Comparison of ENCODE assay signal across 14 mouse cellular contexts in genomic region chr6:101263544-101263943, GRCm38 (mm10).
A peak's percentile ranks its signal among the peaks of the same experiment; 100 is the strongest.
DNase-seq lines count a peak whose midpoint lies in the region; ATAC-seq lines count a peak whose summit lies in the region.
"Had no signal": no experiment of that assay in that cellular context is flagged by ENCODE, and none has a peak within 500 bp of the region (broad histone marks: within the 10 kb centered on the region; RNA-seq: fewer than 3 reads in every experiment).

No protein-coding gene starts in this region.

- no peak overlapping the region for H3K4me3 ChIP-seq in forebrain, embryonic 13.5 days
- no peak overlapping the region for H3K4me3 ChIP-seq in forebrain, embryonic 16.5 days (replicated peaks; ENCODE audit: low read length)
- no peak overlapping the region for H3K4me3 ChIP-seq in forebrain, embryonic 14.5 days (ENCODE audit: low read depth, low read length)
- H3K4me3 ChIP-seq: embryonic facial prominence, embryonic 13.5 days; kidney, embryonic 15.5 days; liver, embryonic 12.5 days had no signal

- peak; percentile 23; the same call in 1 of the 2 replicates for ATAC-seq in forebrain, embryonic 13.5 days
- ATAC-seq in forebrain, embryonic 16.5 days, result no peak; the same call in 1 of the 2 replicates
- peak; percentile 13; the same call in 1 of the 2 replicates for ATAC-seq in forebrain, embryonic 14.5 days
- ATAC-seq: liver, embryonic 12.5 days had no signal

- H3K27ac ChIP-seq in forebrain, embryonic 13.5 days, result no peak overlapping the region
- no peak overlapping the region for H3K27ac ChIP-seq in forebrain, embryonic 16.5 days (ENCODE audit: low read length)
- H3K27ac ChIP-seq in forebrain, embryonic 14.5 days (ENCODE audit: low read depth, low read length), result no peak overlapping the region
- H3K27ac ChIP-seq: kidney, embryonic 15.5 days; liver, embryonic 12.5 days; stomach, postnatal 0 days had no signal

- no peak overlapping the region for H3K9ac ChIP-seq in forebrain, embryonic 13.5 days
- no peak overlapping the region for H3K9ac ChIP-seq in forebrain, embryonic 16.5 days (replicated peaks; ENCODE audit: low read depth, low read length)
- H3K9ac ChIP-seq in forebrain, embryonic 14.5 days (ENCODE audit: low read length), result no peak overlapping the region
- H3K9ac ChIP-seq: embryonic facial prominence, embryonic 13.5 days; kidney, embryonic 15.5 days; liver, embryonic 12.5 days had no signal

- H3K36me3 ChIP-seq in forebrain, embryonic 13.5 days (ENCODE audit: poor library complexity, severe bottlenecking), result no peaks in the 10 kb centered on the region
- H3K36me3 ChIP-seq in forebrain, embryonic 16.5 days (ENCODE audit: control insufficient read depth, insufficient read depth), result no peaks in the 10 kb centered on the region
- no peaks in the 10 kb centered on the region for H3K36me3 ChIP-seq in forebrain, embryonic 14.5 days (ENCODE audit: control insufficient read depth, insufficient read depth, low read length)
- H3K36me3 ChIP-seq: embryonic facial prominence, embryonic 13.5 days; kidney, embryonic 15.5 days; liver, embryonic 12.5 days had no signal

- peak; percentile 46 for DNase-seq in forebrain, embryonic 14.5 days (ENCODE audit: low spot score)
- DNase-seq in mesoderm, embryonic 11.5 days (ENCODE audit: low read depth, low spot score), result peak; percentile 81
- DNase-seq in retina, embryonic 14.5 days (ENCODE audit: low spot score), result peak; percentile 51
- DNase-seq in thymus, postnatal 0 days (ENCODE audit: low spot score), result no peak
- DNase-seq in heart, postnatal 4 days, result no peak
- DNase-seq in cerebellum, postnatal 4 days (ENCODE audit: low spot score in 2 of 2), result no peak
- DNase-seq: gastrocnemius, postnatal 36 days; lung, postnatal 36 days had no signal

- H3K27me3 ChIP-seq in forebrain, embryonic 13.5 days, result peaks cover 21% of the 10 kb centered on the region
- H3K27me3 ChIP-seq in forebrain, embryonic 16.5 days (replicated peaks; ENCODE audit: control insufficient read depth, insufficient read depth, low read length), result 0 out of 2 replicates have a peak, but pooled peaks cover 2% of the 10 kb centered on the region
- no peaks in the 10 kb centered on the region for H3K27me3 ChIP-seq in forebrain, embryonic 14.5 days (replicated peaks; ENCODE audit: control insufficient read depth, insufficient read depth, low read length)
- H3K27me3 ChIP-seq: embryonic facial prominence, embryonic 13.5 days; liver, embryonic 12.5 days had no signal

- H3K4me2 ChIP-seq in forebrain, embryonic 13.5 days, result no peak overlapping the region
- H3K4me2 ChIP-seq in forebrain, embryonic 16.5 days (ENCODE audit: low read length), result no peak overlapping the region
- H3K4me2 ChIP-seq in forebrain, embryonic 14.5 days (ENCODE audit: low read length), result no peak overlapping the region
- H3K4me2 ChIP-seq: embryonic facial prominence, embryonic 13.5 days; kidney, embryonic 15.5 days; liver, embryonic 12.5 days had no signal

- H3K9me3 ChIP-seq in forebrain, embryonic 13.5 days (replicated peaks), result no peaks in the 10 kb centered on the region
- no peaks in the 10 kb centered on the region for H3K9me3 ChIP-seq in forebrain, embryonic 16.5 days (ENCODE audit: control insufficient read depth, low read length)
- no peaks in the 10 kb centered on the region for H3K9me3 ChIP-seq in forebrain, embryonic 14.5 days (replicated peaks; ENCODE audit: control insufficient read depth, low read length)
- H3K9me3 ChIP-seq: embryonic facial prominence, embryonic 13.5 days; kidney, embryonic 15.5 days; liver, embryonic 12.5 days had no signal

- H3K4me1 ChIP-seq in forebrain, embryonic 13.5 days, result peaks cover 22% of the 10 kb centered on the region
- H3K4me1 ChIP-seq in forebrain, embryonic 16.5 days (replicated peaks; ENCODE audit: control insufficient read depth, insufficient read depth, low read length), result peaks cover 19% of the 10 kb centered on the region
- peaks cover 15% of the 10 kb centered on the region for H3K4me1 ChIP-seq in forebrain, embryonic 14.5 days (ENCODE audit: control insufficient read depth, insufficient read depth, low read length)
- H3K4me1 ChIP-seq: liver, embryonic 12.5 days had no signal

- 2% methylated on average over 4 of the region's 4 CpGs for WGBS in forebrain, embryonic 13.5 days
- 5% methylated on average over 4 of the region's 4 CpGs for WGBS in forebrain, embryonic 16.5 days
- WGBS in forebrain, embryonic 14.5 days, result 3% methylated on average over 4 of the region's 4 CpGs

Comparison
In these comparisons a context has a peak if more than half of its experiments do, and no peak if none do; other contexts are left out.
1. DNase-seq: peak in forebrain, embryonic 14.5 days (single experiment), mesoderm, embryonic 11.5 days (single experiment) and retina, embryonic 14.5 days (single experiment); none in thymus, postnatal 0 days (single experiment), heart, postnatal 4 days (single experiment) and cerebellum, postnatal 4 days (0 of 2).